Mouse (Mus musculus) olfactory bulb, adult 2 months (tissue): Measurements from ENCODE around the gene Ciao2a.

Experiments
- CTCF ChIP-seq: fragments of 200-500 bp; IDR thresholded peaks from 2 replicates; pipeline ENCODE4 v1.5.1; 2012; ENCODE audit warnings: low read depth, mild to moderate bottlenecking, low read length, moderate library complexity; ENCODE audit not compliant: insufficient read depth
- POLR2A ChIP-seq: fragments of 200-500 bp; IDR thresholded peaks from 2 replicates; pipeline ENCODE4 v1.6.1; 2012; ENCODE audit warnings: mild to moderate bottlenecking, low read depth, low read length, moderate library complexity; ENCODE audit not compliant: insufficient read depth

- no peak for TF ChIP-seq CTCF
- TF ChIP-seq POLR2A, result no peak
These were observed 11.8 kb downstream of the Ciao2a start for GRCm38 (mm10) chr9:66138193-66138592.
